8 mouse cellular contexts compared by ENCODE assay signal in genomic region chr2:119167866-119168256, GRCm38 (mm10). TPM values are rescaled to one million over a fixed set of nuclear protein-coding genes. Genes with fewer than 3 reads are reported as not detected.
DNase-seq lines count a peak whose midpoint lies in the region; ATAC-seq lines count a peak whose summit lies in the region.

No protein-coding gene starts in this region.

- H3K9ac ChIP-seq in heart, embryonic 16.5 days (ENCODE audit: low read length) = peak overlapping the region; percentile 74
- H3K9ac ChIP-seq in hindbrain, embryonic 14.5 days = peak overlapping the region; percentile 51
- H3K9ac ChIP-seq in midbrain, embryonic 15.5 days = peak overlapping the region; percentile 28; the same call in 1 of the 2 replicates

- ATAC-seq in heart, embryonic 16.5 days (replicated peaks; ENCODE audit: extremely low read depth, insufficient read depth, low FRiP score) = no peak
- ATAC-seq in hindbrain, embryonic 14.5 days (ENCODE audit: low FRiP score) = peak; percentile 33; the same call in 1 of the 2 replicates
- ATAC-seq in midbrain, embryonic 15.5 days (replicated peaks) = peak; percentile 54

- H3K27ac ChIP-seq in heart, embryonic 16.5 days (ENCODE audit: low read length) = no peak overlapping the region
- no peak overlapping the region for H3K27ac ChIP-seq in hindbrain, embryonic 14.5 days
- no peak overlapping the region for H3K27ac ChIP-seq in midbrain, embryonic 15.5 days

- WGBS in heart, embryonic 16.5 days = 6% methylated on average over 26 of the region's 26 CpGs
- WGBS in hindbrain, embryonic 14.5 days = 3% methylated on average over 21 of the region's 26 CpGs
- WGBS in midbrain, embryonic 15.5 days = 4% methylated on average over 26 of the region's 26 CpGs

- H3K4me3 ChIP-seq in heart, embryonic 16.5 days (ENCODE audit: low read length) = peak overlapping the region; percentile 66
- H3K4me3 ChIP-seq in hindbrain, embryonic 14.5 days (replicated peaks; ENCODE audit: low read length) = peak overlapping the region; percentile 50
- H3K4me3 ChIP-seq in midbrain, embryonic 15.5 days = peak overlapping the region; percentile 53

- H3K4me2 ChIP-seq in heart, embryonic 16.5 days (ENCODE audit: low read depth, low read length) = peak overlapping the region; percentile 99
- H3K4me2 ChIP-seq in hindbrain, embryonic 14.5 days (replicated peaks) = peak overlapping the region; percentile 100
- H3K4me2 ChIP-seq in midbrain, embryonic 15.5 days = peak overlapping the region; percentile 99

- H3K27me3 ChIP-seq in heart, embryonic 16.5 days (ENCODE audit: control insufficient read depth, insufficient read depth, low read length) = 0 out of 2 replicates have a peak, but pooled peaks cover 2% of the 10 kb centered on the region
- H3K27me3 ChIP-seq in hindbrain, embryonic 14.5 days (ENCODE audit: control insufficient read depth, insufficient read depth, low read length) = peaks cover 35% of the 10 kb centered on the region
- peaks cover 18% of the 10 kb centered on the region for H3K27me3 ChIP-seq in midbrain, embryonic 15.5 days (replicated peaks)

- H3K4me1 ChIP-seq in heart, embryonic 16.5 days (ENCODE audit: control insufficient read depth, insufficient read depth, low read length) = peaks cover 21% of the 10 kb centered on the region
- peaks cover 21% of the 10 kb centered on the region for H3K4me1 ChIP-seq in hindbrain, embryonic 14.5 days (replicated peaks; ENCODE audit: control insufficient read depth, insufficient read depth, low read length)
- peaks cover 26% of the 10 kb centered on the region for H3K4me1 ChIP-seq in midbrain, embryonic 15.5 days

- no peaks in the 10 kb centered on the region for H3K9me3 ChIP-seq in heart, embryonic 16.5 days (replicated peaks; ENCODE audit: control insufficient read depth, low read length)
- no peaks in the 10 kb centered on the region for H3K9me3 ChIP-seq in hindbrain, embryonic 14.5 days (ENCODE audit: control insufficient read depth, low read length)
- no peaks in the 10 kb centered on the region for H3K9me3 ChIP-seq in midbrain, embryonic 15.5 days

- no peaks in the 10 kb centered on the region for H3K36me3 ChIP-seq in heart, embryonic 16.5 days (ENCODE audit: control insufficient read depth, insufficient read depth)
- H3K36me3 ChIP-seq in hindbrain, embryonic 14.5 days (replicated peaks; ENCODE audit: control insufficient read depth, insufficient read depth) = no peaks in the 10 kb centered on the region
- H3K36me3 ChIP-seq in midbrain, embryonic 15.5 days (replicated peaks) = no peaks in the 10 kb centered on the region

- no peak for DNase-seq in heart, adult 9 months (ENCODE audit: low spot score in 2 of 2)
- DNase-seq in ZHBTc4 (ENCODE audit: low read depth, low spot score) = peak; percentile 46
- no peak for DNase-seq in hindbrain, embryonic 14.5 days (ENCODE audit: low spot score)
- DNase-seq in left cerebral cortex, adult 9 months (ENCODE audit: low spot score in 2 of 2) = no peak
- no peak for DNase-seq in cerebellum, postnatal 10 days
- no peak for DNase-seq in left cerebral cortex, adult 11 months (ENCODE audit: low spot score)

RNA-seq across cellular contexts. Expression of gene Gchfr, which starts 0.3 kb away (rescaled TPM):
- 5.5 and 6.9 TPM in 2 replicates for polyA plus RNA-seq in heart, embryonic 16.5 days (2015; fragmentation: Nextera tagmentation; extraction: Ambion mirVana)
- polyA plus RNA-seq in hindbrain, embryonic 14.5 days (2014; fragmentation: Nextera tagmentation; extraction: Ambion mirVana) = 14.3 and 15.1 TPM in 2 replicates
- 6.8 and 7.8 TPM in 2 replicates for polyA plus RNA-seq in midbrain, embryonic 15.5 days (2015; fragmentation: Nextera tagmentation; extraction: Ambion mirVana)

RNA-seq across cellular contexts. Expression of gene Gm14137, which starts 6.4 kb away (rescaled TPM):
- polyA plus RNA-seq in heart, embryonic 16.5 days (2015; fragmentation: Nextera tagmentation; extraction: Ambion mirVana) = 0.35 and 0.46 TPM in 2 replicates
- polyA plus RNA-seq in hindbrain, embryonic 14.5 days (2014; fragmentation: Nextera tagmentation; extraction: Ambion mirVana) = 0.40 and 0.66 TPM in 2 replicates
- 1.1 and 1.2 TPM in 2 replicates for polyA plus RNA-seq in midbrain, embryonic 15.5 days (2015; fragmentation: Nextera tagmentation; extraction: Ambion mirVana)

RNA-seq across cellular contexts. Expression of gene Rmdn3, which starts 11.0 kb away (rescaled TPM):
- polyA plus RNA-seq in heart, embryonic 16.5 days (2015; fragmentation: Nextera tagmentation; extraction: Ambion mirVana) = 27.0 and 28.4 TPM in 2 replicates
- 39.1 and 42.5 TPM in 2 replicates for polyA plus RNA-seq in hindbrain, embryonic 14.5 days (2014; fragmentation: Nextera tagmentation; extraction: Ambion mirVana)
- polyA plus RNA-seq in midbrain, embryonic 15.5 days (2015; fragmentation: Nextera tagmentation; extraction: Ambion mirVana) = 46.7 and 49.6 TPM in 2 replicates

RNA-seq across cellular contexts. Expression of gene Zfyve19, which starts 40.6 kb away (rescaled TPM):
- 36.8 and 37.9 TPM in 2 replicates for polyA plus RNA-seq in heart, embryonic 16.5 days (2015; fragmentation: Nextera tagmentation; extraction: Ambion mirVana)
- polyA plus RNA-seq in hindbrain, embryonic 14.5 days (2014; fragmentation: Nextera tagmentation; extraction: Ambion mirVana) = 51.7 and 61.7 TPM in 2 replicates
- 68.3 and 73.3 TPM in 2 replicates for polyA plus RNA-seq in midbrain, embryonic 15.5 days (2015; fragmentation: Nextera tagmentation; extraction: Ambion mirVana)

RNA-seq across cellular contexts. Expression of gene Dnajc17, which starts 40.7 kb away (rescaled TPM):
- 10.5 and 11.2 TPM in 2 replicates for polyA plus RNA-seq in heart, embryonic 16.5 days (2015; fragmentation: Nextera tagmentation; extraction: Ambion mirVana)
- 20.1 and 21.5 TPM in 2 replicates for polyA plus RNA-seq in hindbrain, embryonic 14.5 days (2014; fragmentation: Nextera tagmentation; extraction: Ambion mirVana)
- 25.0 and 29.4 TPM in 2 replicates for polyA plus RNA-seq in midbrain, embryonic 15.5 days (2015; fragmentation: Nextera tagmentation; extraction: Ambion mirVana)
